Mouse (Mus musculus): ENCODE measurements around the gene Kirrel3.

GRCm38 (mm10) chr9:34847664-34848063 is 362.0 kb downstream of the Kirrel3 start:
- TF ChIP-seq CTCF (IDR thresholded peaks at IDR 0.05; ENCODE audit: low read depth, low read length) (peak; percentile 22; the same call in 1 of the 2 replicates), POLR2A (IDR thresholded peaks at IDR 0.05; ENCODE audit: borderline replicate concordance, low read depth, low read length) (no peak)
